Mouse (Mus musculus) stomach, embryonic 14.5 days (tissue): ENCODE measurements at regions not wholly inside any gene's neighbourhood (a gene's known extent, or its start where the extent isn't known, plus 50 kb on each side); places are given as distances from the start of the nearest gene placed in this dataset.

Source experiments
- ATAC-seq: fragments of 200-750 bp; cut with Nextera tagmentation; 2 replicates; pipeline ENCODE4 v1.8.0; 2017; ENCODE audit warnings: low read depth, moderate TSS enrichment; ENCODE audit not compliant: insufficient number of reproducible peaks, insufficient read depth, low FRiP score
- H3K27ac ChIP-seq: fragments of 300-500 bp; sonication (generic); 2 replicates; pipeline ENCODE4 v1.5.1; 2014; ENCODE audit warnings: mild to moderate bottlenecking, low read length, moderate library complexity, mixed read lengths
- H3K27me3 ChIP-seq: fragments of 300-500 bp; sonication (generic); 2 replicates; pipeline ENCODE4 v1.6.1; 2014; ENCODE audit warnings: low read length, control low read depth, mixed read lengths; ENCODE audit not compliant: control insufficient read depth, insufficient read depth
- H3K36me3 ChIP-seq: fragments of 300-500 bp; sonication (generic); 2 replicates; pipeline ENCODE4 v1.6.1; 2014; ENCODE audit warnings: mild to moderate bottlenecking, control low read depth, low read length, moderate library complexity, mixed read lengths; ENCODE audit not compliant: control insufficient read depth, insufficient read depth
- H3K4me1 ChIP-seq: fragments of 300-500 bp; sonication (generic); 2 replicates; pipeline ENCODE4 v1.6.1; 2014; ENCODE audit warnings: low read length, control low read depth, mixed read lengths; ENCODE audit not compliant: control insufficient read depth, insufficient read depth
- H3K4me2 ChIP-seq: fragments of 300-500 bp; sonication (generic); replicated peaks from 2 replicates; pipeline ENCODE4 v1.6.1; 2014; ENCODE audit warnings: low read depth, low read length, control low read depth
- H3K4me3 ChIP-seq: fragments of 300-500 bp; sonication (generic); 2 replicates; pipeline ENCODE4 v1.5.1; 2014; ENCODE audit warnings: low read depth, low read length, control low read depth
- H3K9ac ChIP-seq: fragments of 300-500 bp; sonication (generic); replicated peaks from 2 replicates; pipeline ENCODE4 v1.6.1; 2014; ENCODE audit warnings: low read depth, mild to moderate bottlenecking, control low read depth, low read length, moderate library complexity, mixed read lengths
- H3K9me3 ChIP-seq: fragments of 300-500 bp; sonication (generic); 2 replicates; pipeline ENCODE4 v1.6.1; 2016; ENCODE audit warnings: low read depth, low read length, control low read depth; ENCODE audit not compliant: control insufficient read depth
- WGBS: fragments of 180-500 bp; shearing (Covaris S2); extraction: QIAGEN DNeasy Blood & Tissue Kit; methylation state at CpG from one replicate; pipeline ENCODE4 v1.1.7; 2014; 5-methylcytosine and 5-hydroxymethylcytosine counted together

DNA sequence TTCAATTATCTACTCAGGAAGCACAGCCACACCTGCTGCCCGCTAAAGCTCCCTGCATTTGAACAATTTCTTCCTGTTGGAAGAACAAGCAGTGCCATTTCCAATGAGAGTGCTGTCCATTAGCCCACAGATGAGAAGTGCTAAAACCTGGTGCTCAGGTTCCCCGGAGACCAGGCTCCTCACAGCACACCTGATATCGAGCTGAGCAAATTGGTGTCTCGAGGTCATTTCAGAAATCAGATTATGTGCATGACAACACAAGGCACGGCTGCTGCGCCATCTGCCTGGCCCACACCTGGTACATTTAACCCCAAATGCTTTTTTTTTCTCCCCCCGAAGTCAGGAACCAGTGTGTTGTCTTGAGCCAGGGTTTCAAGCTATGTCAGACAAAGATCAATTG, 621.3 kb upstream of the Tenm3 start:
- H3K9ac ChIP-seq = no peak overlapping the region
- no peaks in the 10 kb centered on the region for H3K4me1 ChIP-seq
- H3K27ac ChIP-seq = no peak overlapping the region
- 58% methylated on average over 7 of the region's 7 CpGs for WGBS
- H3K27me3 ChIP-seq = no peaks in the 10 kb centered on the region
- H3K4me2 ChIP-seq = no peak overlapping the region
- no peaks in the 10 kb centered on the region for H3K9me3 ChIP-seq
- H3K4me3 ChIP-seq = no peak overlapping the region
- H3K36me3 ChIP-seq = no peaks in the 10 kb centered on the region
- ATAC-seq = no peak; the same call in 1 of the 2 replicates

DNA sequence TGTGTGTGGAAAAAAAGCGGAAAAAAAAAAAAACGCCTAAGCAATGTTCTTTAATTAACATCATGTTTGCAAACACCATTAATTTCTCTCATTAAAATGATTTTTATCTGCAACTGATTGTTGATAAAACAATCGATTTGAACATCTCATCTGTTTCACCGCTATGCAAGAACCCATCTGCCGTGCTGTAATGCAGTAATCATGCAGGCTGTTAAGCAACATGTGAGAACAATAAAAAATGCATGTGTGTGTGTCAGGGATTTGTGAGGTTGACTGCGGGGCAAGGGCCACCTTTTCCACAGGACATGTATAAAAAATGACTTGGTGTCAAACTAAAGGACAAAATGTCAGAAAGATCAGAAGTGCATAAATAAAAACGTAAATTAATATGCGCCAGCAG, 618.9 kb upstream of the Tenm3 start:
- no peak overlapping the region for H3K27ac ChIP-seq
- H3K9me3 ChIP-seq = no peaks in the 10 kb centered on the region
- WGBS = 63% methylated on average over 8 of the region's 8 CpGs
- no peaks in the 10 kb centered on the region for H3K4me1 ChIP-seq
- no peak overlapping the region for H3K9ac ChIP-seq
- H3K4me3 ChIP-seq = no peak overlapping the region
- no peak for ATAC-seq
- H3K27me3 ChIP-seq = no peaks in the 10 kb centered on the region
- no peak overlapping the region for H3K4me2 ChIP-seq
- no peaks in the 10 kb centered on the region for H3K36me3 ChIP-seq

DNA sequence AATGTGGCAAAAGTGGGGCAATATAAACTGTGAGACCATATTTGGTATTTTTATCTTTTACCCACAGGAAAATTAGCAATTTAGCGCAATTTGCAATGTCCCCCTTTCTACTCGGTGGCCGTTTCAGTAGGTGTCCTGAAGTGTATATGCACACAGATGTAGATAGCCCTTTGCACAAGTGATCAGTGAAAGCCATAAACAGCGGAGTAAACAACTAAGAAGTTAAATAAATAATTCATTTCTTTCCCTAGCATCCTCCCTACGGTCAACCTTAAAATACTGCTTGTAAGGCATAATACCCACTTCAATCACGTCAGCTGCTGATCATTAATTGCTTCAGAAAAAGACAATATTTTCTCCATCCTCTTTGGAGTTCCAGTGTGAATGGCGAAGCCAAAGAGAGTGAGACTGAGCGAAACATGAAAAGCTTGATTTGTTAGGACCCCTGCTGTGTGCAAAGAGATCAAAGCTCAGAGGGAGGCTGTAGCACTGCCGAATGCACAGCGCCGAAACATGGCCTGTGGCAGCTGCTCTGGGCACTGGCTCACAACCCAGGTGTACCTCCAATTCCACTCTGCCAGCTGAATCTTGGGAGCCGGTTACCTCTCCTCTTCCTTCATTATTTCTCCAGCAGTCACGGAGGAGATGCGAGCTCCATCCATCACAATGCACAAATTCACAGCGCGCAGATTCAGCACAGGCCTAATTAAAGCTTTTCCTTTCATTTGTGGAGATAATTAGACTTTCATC, 618.1 kb upstream of the Tenm3 start:
- no peak for ATAC-seq
- Histone ChIP-seq H3K27me3 (no peaks in the 10 kb centered on the region), H3K4me2 (no peak overlapping the region), H3K9me3 (no peaks in the 10 kb centered on the region), H3K9ac (no peak overlapping the region), H3K36me3 (no peaks in the 10 kb centered on the region), H3K4me3 (no peak overlapping the region), H3K4me1 (no peaks in the 10 kb centered on the region), H3K27ac (no peak overlapping the region)
- WGBS = 64% methylated on average over 16 of the region's 16 CpGs

DNA sequence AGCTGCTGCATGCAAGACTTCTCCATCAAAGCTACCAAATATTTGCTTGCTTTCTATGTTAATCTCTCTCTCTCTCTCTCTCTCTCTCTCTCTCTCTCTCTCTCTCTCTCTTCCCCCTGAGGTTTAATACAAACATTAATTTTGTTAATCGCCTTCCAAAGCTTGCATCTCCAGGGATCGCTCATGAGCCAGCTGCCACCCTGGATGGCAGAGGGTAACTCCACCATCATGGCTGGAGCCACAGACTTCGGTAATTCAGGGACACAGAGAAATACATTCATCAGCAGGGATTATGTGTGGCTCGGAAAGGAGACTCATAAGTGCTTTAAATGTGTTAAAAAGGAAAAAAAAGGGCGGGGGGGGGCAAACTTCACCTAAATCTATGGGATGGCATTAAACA, 601.7 kb upstream of the Tenm3 start:
- Histone ChIP-seq H3K4me1 (no peaks in the 10 kb centered on the region), H3K4me2 (no peak overlapping the region), H3K27ac (no peak overlapping the region), H3K27me3 (no peaks in the 10 kb centered on the region), H3K9ac (no peak overlapping the region), H3K4me3 (no peak overlapping the region), H3K36me3 (no peaks in the 10 kb centered on the region), H3K9me3 (no peaks in the 10 kb centered on the region)
- 53% methylated on average over 5 of the region's 5 CpGs for WGBS
- ATAC-seq = no peak

DNA sequence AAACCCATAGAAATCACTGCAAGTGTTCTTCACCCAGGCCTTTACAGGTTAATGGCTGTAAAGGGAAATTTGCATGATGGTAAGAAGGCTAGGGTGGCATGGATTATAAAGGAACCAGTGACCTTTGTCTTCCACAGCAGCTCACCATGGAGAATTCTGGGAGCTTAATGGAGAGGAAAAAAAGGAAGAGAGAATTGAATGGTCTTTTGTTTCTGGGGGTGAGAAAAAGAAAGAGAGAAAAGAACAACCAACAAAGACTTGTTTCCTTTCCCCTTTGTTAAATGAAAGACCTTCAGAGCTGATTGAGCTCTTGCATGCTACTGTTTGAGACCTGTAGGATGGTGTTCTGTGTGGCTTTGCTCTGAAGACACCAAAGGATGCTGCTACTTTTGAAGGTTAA, 597.5 kb upstream of the Tenm3 start:
- Histone ChIP-seq H3K4me1 (no peaks in the 10 kb centered on the region), H3K9ac (no peak overlapping the region), H3K9me3 (no peaks in the 10 kb centered on the region), H3K27ac (no peak overlapping the region), H3K27me3 (no peaks in the 10 kb centered on the region), H3K4me3 (no peak overlapping the region), H3K36me3 (no peaks in the 10 kb centered on the region), H3K4me2 (no peak overlapping the region)
- no peak for ATAC-seq

DNA sequence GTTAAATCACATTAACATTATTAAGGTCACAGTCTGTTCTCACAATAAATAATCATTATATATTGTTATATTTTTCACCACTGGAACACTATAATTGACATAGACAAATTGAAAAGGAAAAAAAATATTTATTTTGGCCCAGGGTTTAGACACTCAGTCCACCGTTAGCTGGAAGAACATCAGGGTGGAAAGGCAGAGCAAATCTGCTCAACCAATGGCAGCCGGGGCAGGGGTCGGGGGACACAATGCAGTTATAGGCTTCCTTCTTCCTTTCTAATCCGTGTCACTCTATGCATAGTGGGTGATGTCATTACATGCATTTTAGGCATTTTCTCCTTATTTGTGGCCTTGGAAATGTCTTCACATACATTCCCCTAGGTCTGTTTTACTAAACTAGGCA, 552.8 kb upstream of the Tenm3 start:
- H3K36me3 ChIP-seq = no peaks in the 10 kb centered on the region

DNA sequence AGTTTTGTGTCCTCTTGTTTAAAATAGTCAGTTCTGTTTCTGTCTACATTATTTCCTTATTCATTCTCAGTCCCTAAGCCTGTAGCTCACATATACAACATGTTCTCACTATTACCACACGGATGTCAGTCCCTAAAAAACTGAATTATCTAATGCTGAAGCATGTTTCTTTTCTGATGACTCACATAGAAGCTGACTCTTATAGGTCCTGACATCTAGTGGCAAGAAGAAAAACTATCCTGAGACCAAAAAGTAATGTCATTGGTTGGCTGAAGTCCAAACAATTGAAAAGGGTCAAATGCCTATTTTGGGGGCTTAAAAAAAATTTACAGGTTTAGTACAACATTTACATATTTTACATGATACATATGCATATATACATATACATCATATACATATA, 551.3 kb upstream of the Tenm3 start:
- Histone ChIP-seq H3K36me3 (no peaks in the 10 kb centered on the region), H3K4me2 (no peak overlapping the region), H3K27me3 (no peaks in the 10 kb centered on the region), H3K4me1 (no peaks in the 10 kb centered on the region), H3K4me3 (no peak overlapping the region), H3K9ac (no peak overlapping the region), H3K9me3 (no peaks in the 10 kb centered on the region), H3K27ac (no peak overlapping the region)
- WGBS = 33% methylated on average over 1 of the region's 1 CpGs
- ATAC-seq = no peak

More for the DNA sequence above, 552.8 kb upstream of the Tenm3 start:
- Histone ChIP-seq H3K4me2 (no peak overlapping the region), H3K27me3 (no peaks in the 10 kb centered on the region), H3K27ac (no peak overlapping the region), H3K4me3 (no peak overlapping the region), H3K9me3 (no peaks in the 10 kb centered on the region), H3K9ac (no peak overlapping the region), H3K4me1 (no peaks in the 10 kb centered on the region)
- ATAC-seq = no peak
- 63% methylated on average over 4 of the region's 4 CpGs for WGBS

DNA sequence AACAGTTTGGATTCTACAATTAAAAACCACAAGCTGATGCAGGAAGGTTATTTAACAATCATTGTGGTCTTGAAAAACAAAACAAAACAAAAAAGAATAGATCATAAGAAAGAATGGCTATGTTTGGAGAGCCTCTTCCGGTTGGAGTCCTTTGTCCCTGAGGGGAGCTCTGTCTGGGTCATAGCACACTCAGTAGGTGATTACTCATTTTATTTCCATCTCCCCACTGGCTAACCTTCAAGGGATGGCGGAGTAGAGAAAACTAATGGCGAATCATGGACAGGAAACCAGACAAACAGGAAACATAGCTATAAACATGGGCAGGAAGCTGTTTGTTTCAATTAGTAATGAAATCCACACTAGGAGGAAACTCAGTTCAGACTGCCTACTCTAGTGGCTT, 545.8 kb upstream of the Tenm3 start:
- no peak overlapping the region for H3K27ac ChIP-seq

DNA sequence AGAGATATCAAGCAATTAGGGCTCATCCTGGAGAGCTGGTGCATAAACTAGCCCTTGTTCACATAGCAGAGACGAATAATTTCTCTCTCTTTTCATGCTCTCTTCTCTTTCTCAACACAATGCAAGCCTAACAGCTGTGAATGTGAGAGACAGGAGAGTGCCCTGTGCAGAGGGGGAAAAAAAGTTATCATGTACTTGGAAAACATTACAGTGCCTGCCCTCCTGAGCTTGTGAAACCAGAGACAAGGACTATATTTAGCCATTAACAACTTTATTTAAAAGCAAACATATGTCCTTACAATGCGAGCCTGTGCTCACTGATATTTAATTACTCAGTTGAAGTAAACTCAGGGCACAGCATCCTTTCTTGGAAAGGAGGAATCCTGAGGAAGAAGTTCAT, 543.8 kb upstream of the Tenm3 start:
- ATAC-seq = no peak
- H3K4me3 ChIP-seq = no peak overlapping the region
- H3K27ac ChIP-seq = no peak overlapping the region
- H3K9ac ChIP-seq = no peak overlapping the region
- WGBS = 52% methylated on average over 2 of the region's 2 CpGs
- H3K4me2 ChIP-seq = no peak overlapping the region
- H3K36me3 ChIP-seq = no peaks in the 10 kb centered on the region
- H3K27me3 ChIP-seq = no peaks in the 10 kb centered on the region
- H3K9me3 ChIP-seq = no peaks in the 10 kb centered on the region
- no peaks in the 10 kb centered on the region for H3K4me1 ChIP-seq

More for the DNA sequence above, 545.8 kb upstream of the Tenm3 start:
- Histone ChIP-seq H3K4me2 (no peak overlapping the region), H3K4me1 (no peaks in the 10 kb centered on the region), H3K4me3 (no peak overlapping the region), H3K9ac (no peak overlapping the region), H3K9me3 (no peaks in the 10 kb centered on the region), H3K27me3 (no peaks in the 10 kb centered on the region), H3K36me3 (no peaks in the 10 kb centered on the region)
- no peak for ATAC-seq
- WGBS = 61% methylated on average over 3 of the region's 3 CpGs
